Mouse (Mus musculus): Measurements from ENCODE around the gene Tagap1.
"Not testable (repeated sequence)": the region's sequence is repeated elsewhere in the genome, so short reads cannot be mapped to it uniquely, and the experiment has no call there.

Gene Tagap1

GRCm38 (mm10) chr17:6961181-6962000 is 435 bp upstream of the Tagap1 start:
- DNase-seq, result not testable (repeated sequence)

- DNase-seq, result not testable (repeated sequence)
These were observed 607 bp downstream of the Tagap1 start for GRCm38 (mm10) chr17:6960349-6960748.

DNA sequence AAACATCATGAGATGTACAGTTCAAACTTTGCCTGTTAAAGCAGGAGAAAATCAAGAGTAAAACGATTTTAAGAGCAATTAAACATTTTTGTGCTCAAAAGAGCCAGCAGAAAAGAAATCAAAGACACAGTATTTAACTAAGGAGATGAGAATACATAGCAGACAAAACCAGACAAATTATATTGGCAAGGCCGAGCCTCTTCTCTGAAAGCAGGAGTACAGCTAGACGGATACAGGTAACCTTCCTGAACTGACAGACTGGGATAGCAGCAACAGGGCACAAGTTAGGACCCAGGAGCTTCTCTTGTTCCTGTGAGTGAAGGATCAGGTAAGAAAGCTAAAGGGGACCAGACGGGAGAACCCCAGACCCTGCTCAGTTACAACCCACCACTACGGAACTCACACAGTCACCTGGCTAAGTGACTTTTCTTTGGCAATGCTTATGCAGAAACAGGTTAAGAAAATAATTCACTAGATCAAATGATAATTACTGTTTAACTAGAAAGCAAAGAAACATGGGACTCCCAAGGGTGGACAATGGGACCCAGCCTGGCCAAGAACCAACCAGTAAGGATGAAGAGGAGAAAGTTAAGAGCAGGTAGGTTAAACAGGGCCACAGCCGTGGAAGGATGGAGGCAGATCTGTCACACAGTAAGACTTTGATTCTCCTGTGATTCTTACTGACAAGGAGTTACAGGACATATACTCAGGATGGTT is 1.3 kb downstream of the Tagap1 start:
- DNase-seq, result peak; percentile 29 to 55

- DNase-seq, result not testable (repeated sequence)
These were observed 2.1 kb downstream of the Tagap1 start for GRCm38 (mm10) chr17:6958881-6959280.

- not testable (repeated sequence) for DNase-seq
These were observed 12.2 kb downstream of the Tagap1 start for GRCm38 (mm10) chr17:6948769-6949228.

GRCm38 (mm10) chr17:6947984-6948768 is 12.8 kb downstream of the Tagap1 start, which contains the start of gene Rsph3b:
Rsph3b (minus strand) TSS chr17:6948682.
- peak; percentile 89 to 90 for DNase-seq

DNA sequence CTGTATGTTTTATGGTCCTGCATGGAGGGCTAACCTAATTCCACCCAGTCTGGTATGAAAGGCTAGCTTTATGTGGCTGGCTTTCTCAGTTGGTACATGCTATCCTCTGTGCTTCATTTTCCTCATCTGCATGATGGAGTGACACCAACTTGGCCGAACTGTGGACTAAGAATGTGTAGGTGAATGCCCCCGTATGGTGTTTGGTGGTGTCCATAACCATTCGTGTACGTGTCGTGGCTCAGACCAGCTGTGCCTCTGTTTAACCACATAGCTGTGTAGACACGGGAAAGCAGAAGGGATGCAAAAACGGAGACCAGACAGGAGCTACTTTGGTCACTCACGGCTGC is 13.3 kb downstream of the Tagap1 start:
- not testable (repeated sequence) for DNase-seq

DNA sequence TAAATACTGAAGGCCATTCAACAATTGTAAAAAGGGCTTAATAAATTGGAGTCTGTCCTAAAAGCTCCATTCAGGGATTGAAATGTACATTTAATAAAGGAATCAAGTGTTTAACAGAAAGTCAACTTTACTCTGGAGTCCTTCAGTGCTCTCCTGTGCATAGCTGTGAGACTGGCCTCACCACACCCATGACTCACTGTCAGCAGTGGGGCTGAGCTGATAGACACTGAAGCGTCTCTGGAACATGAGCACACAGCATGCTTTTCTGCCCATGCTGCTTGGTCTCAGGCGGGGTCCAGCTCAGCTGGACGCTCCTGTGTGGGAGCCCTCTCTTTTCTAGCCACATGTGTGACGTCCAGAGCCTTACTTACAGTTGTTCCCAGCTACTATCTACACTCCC is 18.4 kb downstream of the Tagap1 start:
- not testable (repeated sequence) for DNase-seq

DNA sequence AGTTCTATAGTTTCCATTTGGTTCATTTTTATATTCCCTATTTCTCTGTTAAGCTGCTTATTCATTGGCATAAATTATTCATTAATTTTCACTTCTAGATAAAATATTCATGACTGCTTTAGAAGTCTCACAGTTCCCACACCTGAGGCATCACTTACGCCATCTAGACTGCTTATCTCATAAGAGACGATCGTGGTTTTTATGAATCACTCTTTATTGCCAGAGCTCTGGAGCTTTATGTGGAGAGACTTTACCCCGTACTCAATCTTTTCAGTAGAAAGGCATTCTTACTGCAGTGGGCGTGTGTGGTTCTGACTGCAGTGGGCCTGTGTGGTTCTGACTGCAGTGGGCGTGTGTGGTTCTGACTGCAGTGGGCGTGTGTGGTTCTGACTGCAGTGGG is 29.3 kb downstream of the Tagap1 start:
- not testable (repeated sequence) for DNase-seq

DNA sequence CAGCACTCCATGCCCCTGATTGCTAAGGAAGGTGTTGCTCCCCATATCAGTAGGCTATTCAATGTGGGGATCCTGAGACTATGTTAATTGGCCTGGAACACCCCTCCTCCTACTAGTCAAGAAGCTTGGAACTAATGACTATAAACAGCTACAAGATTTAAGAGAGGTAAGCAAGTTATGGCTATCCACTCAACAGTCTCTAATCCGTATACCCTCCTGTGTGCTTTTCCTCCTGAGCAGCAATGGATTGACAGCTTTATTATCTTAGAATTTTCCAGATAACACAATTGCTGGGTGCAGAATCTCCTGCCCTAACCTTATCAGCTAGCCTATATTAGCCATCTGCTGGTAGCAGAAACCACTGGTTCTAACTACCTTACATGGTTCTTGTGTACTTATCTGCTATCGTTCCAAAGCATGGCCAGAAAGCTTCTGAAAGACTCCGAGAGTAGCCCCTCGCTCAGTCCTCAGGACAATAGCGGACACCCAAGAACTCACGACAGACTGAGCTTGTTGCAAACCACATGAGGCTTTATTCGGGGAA is 40.5 kb downstream of the Tagap1 start:
- DNase-seq, result not testable (repeated sequence)

DNA sequence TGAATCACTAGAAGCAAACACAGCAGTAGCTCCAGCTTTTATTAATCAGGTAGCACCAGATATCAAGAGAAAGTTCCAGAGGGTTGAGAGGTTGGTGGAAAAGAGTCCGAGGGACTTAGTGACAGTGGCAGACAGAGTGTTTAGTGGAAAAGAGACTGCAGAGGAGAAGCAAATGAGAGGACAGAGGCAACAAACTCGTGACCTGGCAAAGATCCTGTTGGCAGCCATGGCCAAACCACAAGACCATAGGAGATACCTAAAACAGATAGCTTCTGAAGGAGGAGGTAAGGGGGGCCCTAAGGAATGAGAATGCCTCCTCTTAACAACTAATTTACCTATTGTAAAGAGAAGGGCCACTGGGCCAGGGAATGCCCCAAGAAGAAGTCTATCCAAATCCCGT is 41.6 kb downstream of the Tagap1 start:
- DNase-seq, result not testable (repeated sequence)

DNA sequence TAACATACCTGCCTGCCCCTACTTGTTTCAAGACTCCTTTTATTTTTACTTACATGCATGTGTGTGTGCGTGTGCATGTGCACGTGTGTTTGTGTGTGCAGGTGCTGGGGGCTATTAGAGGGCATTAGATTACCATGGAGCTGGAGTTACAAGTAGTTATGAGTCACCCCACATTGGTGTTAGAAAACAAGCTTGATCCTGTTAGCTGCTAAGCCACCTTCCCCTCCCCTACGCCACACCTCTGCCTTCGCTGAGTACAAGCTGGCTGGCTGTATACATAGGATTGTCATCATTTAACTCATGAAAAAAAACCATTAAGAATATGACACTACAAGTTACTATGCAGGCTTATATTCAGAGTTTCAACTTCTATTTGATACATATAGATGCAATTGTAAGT is 45.7 kb downstream of the Tagap1 start:
- not testable (repeated sequence) for DNase-seq

DNA sequence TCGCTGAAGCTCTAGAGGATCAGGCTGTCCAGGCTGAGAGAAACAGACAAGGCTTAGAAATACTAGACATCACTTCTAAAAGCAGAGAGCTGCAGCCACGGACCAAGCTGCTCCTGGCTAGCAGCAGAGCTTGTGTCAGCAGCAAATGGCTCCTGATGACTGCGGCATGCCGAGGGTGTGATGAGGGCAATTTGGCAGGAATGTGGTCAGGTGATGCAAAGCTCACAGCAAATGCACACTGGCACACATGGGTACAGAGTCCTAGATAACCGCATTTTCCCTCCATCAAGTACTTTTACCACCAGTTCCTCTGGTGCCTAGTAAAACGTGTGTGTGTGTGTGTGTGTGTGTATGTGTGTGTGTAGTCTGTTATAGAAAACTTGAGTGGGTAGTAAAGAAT is 46.9 kb downstream of the Tagap1 start:
- DNase-seq, result not testable (repeated sequence)

Measured in kidney, postnatal 36 days (tissue).